Mouse (Mus musculus): ENCODE results near the gene Pde12. TPM values are rescaled to one million over a fixed set of nuclear protein-coding genes. Genes with fewer than 3 reads are reported as not detected.
"Not testable (repeated sequence)": the region's sequence is repeated elsewhere in the genome, so short reads cannot be mapped to it uniquely, and the experiment has no call there.

Pde12 gene
- total RNA-seq (2022): 1 to 10 TPM; 5.0 to 6.5 (median 5.3) TPM

- DNase-seq (ENCODE audit: low spot score): peak; percentile 90
Observed at GRCm38 (mm10) chr14:26669292-26670073, at the start of gene Pde12. Gene Pde12 (minus strand): TSS chr14:26669883.

GRCm38 (mm10) chr14:26705246-26705645 lies 35.6 kb upstream of the Pde12 start:
- DNase-seq (ENCODE audit: low spot score): not testable (repeated sequence)

- no peak for DNase-seq (ENCODE audit: low spot score)
Observed at GRCm38 (mm10) chr14:26697912-26698311, 28.2 kb upstream of the Pde12 start.

DNA sequence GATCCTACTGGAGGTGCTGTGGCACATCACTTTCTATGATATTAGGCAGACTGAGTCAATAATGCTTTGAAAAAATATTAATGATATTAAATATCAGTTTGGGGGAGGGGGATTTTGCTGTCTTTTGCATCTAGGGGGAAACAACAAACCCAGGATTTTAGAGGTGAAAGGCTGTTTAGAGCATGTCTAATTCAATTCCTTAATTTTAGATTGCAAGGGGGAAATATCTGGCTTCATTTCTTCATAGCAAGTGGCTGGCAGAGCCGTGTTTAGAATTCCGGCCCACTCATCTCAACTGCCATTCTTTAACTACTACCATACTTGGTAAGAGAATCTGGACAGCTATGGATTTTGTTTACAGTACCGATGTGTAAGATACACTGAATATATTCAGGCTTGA lies 23.3 kb upstream of the Pde12 start, which contains the start of gene Dnah12:
Dnah12 (plus strand) TSS at position 301 of the 400 bp plus-strand sequence.
- DNase-seq (ENCODE audit: low spot score): no peak

DNA sequence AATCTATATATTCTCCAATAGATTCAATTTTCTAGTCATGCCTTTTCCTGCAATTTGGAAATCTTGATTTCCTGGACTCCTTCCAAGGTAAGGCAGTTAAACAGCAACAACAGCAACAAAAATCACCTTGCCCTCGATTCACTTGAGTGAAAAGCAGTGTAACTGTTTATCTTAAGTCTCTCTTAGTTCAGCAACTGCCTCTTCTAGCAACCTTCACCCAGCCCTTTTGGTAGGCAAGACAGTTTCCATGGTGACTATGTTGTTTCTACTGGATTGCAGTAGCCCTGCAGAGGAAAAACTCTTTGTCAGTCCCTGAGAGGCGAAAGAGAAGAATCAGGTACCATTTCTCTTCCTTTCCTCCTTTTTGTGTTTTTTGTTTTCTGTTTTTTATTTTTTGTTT lies 21.7 kb upstream of the Pde12 start:
- no peak for DNase-seq (ENCODE audit: low spot score)

DNA sequence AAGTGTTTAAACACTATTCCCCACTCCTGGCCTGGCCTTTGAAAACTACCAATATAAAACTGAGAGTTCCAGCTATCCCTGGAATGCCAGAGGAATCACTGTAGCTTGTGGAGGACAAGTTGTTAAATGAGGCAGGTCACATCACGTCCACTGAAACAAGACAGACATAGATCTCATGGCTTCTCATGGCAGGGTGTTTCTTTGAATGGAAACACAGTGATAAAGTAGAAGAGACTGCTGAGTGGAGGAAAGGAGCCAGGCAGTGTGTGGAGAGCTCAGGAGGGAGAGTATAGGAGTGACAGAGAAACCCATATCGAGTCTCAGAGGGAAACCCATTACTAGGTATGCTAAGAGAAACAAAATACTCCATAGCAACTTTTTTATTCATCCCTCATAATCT lies 21.0 kb upstream of the Pde12 start:
- no peak for DNase-seq (ENCODE audit: low spot score)

- no peak for DNase-seq (ENCODE audit: low spot score)
Observed at GRCm38 (mm10) chr14:26675791-26676190, 6.1 kb upstream of the Pde12 start.

DNA sequence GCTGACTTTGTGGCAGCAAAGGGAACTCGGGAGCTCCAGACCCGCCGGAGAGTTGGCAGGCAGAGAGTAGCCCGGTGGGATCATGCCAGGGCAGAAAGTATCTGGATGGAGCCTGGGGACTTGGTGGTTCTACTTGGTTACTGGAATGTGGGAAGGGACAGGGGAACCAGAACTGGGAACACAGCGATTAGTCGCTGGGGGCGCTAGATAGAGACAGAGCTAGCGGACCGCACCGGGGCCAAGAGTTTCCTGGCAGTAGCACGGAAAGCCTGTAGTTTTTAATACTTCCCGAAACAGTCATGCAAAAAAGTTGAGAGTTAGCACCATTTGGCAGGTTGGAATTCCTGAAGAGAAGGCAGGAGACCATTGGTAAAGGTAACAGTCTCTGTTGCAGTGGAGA lies 5.7 kb upstream of the Pde12 start:
- DNase-seq (ENCODE audit: low spot score): peak; percentile 11

DNA sequence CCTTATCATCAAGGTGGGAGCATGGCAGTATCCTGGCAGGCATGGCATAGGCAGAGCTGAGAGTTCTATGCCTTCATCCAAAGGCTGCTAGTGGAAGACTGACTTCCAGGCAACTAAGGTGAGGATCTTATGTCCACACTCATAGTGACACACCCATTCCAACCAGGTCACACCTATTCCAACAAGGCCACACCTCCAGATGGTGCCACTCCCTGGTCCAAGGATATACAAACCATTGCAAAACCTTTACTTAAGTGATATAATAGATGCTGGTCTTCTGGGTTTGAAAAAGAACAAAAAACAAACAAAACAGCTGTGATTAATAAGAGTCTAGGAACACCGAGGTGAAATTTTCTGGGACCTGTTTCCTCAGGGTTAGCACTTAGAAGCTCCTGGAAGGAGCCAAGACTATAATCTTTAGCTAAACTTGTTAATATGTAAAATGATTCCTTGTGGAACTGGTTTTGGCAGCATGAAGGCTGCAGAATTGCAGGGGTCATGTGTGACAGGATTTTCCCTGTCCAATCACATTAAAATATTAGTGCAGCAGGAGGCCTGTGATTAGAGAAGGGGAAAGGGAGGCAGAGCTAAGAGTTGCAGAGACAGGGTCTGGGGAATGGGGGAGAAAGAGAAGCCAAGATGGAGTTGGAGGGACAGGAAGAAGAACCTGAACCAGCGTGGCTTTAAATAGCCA lies 4.9 kb upstream of the Pde12 start:
- DNase-seq (ENCODE audit: low spot score): not testable (repeated sequence)

- not testable (repeated sequence) for DNase-seq (ENCODE audit: low spot score)
Observed at GRCm38 (mm10) chr14:26671870-26672615, 2.4 kb upstream of the Pde12 start.

DNA sequence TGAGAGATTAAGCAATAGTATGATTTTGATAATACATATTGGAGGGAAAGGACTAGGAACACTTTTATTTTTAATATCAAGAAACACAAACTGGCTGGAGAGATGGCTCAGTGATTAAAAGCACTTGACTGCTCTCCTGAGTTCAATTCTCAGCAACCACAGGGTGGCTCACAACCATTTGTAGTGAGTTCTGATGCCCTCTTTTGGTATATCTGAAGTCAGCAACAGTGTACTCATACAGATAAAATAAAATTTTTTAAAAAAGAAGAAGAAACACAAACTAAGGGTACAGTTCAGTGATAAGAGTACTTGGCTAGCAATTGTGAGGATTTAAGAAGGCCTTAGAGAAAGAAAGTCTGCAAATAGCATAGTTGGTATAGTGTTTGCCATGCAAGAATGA lies 1.3 kb upstream of the Pde12 start:
- DNase-seq (ENCODE audit: low spot score): no peak

DNA sequence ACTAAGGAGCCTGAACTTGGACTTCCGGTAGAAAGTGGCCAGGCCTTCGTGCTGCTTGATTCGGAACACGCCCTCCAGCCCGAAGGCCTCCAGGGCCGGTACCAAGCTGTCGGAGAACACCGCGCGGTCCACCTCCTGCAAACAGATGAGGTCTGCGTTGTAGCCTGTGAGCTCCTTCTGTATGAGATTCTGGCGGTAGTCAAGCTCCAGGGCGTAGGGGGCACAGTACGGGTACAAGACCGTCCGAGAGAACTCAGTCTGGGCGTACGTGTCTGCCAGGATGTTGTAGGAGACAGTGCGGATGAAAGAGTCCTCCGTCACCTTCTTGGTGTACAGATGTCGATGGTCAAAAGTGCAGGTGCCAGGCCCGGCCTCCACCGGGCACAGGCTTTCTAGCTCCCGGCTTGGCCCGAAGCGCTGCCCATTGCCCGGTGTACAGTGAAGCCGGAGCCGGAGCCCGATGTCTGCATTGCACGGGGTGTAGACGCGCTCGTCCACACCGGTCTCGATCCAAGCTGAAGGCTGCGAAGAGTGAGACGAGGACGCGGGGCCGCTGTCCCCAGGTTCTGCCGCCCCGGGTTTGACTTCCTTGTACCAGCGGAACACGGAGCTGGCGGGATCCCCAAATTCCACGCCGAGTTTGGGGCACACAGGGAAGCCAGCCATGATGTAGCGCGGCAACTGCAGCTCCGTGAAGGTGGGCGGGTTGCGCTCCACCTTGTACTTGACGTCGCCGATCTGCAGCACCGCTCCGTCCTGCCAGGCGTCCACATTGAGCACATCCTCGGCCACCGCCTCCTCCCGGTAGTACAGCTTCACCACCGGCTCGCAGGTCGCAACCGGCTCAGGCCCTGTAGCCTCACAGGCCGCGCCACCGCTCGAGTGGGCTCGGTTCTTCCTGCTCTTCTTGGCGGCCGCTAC lies 1.1 kb downstream of the Pde12 start:
- DNase-seq (ENCODE audit: low spot score): no peak

- no peak for DNase-seq (ENCODE audit: low spot score)
Observed at GRCm38 (mm10) chr14:26667991-26668370, 1.7 kb downstream of the Pde12 start.

DNA sequence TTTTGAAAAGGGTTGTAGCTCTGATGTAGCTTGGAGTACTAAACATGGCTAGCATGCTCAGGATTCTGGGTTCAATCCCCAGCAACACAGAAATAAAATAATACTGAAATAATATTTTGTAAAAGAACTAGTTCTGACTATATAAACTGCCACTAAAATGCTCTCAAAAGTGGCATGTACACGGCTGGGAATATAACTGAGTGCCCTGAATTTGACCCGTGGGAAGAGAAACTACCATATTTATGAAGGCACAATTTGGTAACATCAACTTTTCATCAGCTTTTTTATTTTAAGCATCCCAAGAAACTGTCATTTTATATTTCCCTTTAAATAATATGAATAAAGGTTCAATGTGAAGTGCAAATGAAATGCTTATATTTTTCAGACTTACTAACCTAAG lies 5.8 kb downstream of the Pde12 start:
- no peak for DNase-seq (ENCODE audit: low spot score)

DNA sequence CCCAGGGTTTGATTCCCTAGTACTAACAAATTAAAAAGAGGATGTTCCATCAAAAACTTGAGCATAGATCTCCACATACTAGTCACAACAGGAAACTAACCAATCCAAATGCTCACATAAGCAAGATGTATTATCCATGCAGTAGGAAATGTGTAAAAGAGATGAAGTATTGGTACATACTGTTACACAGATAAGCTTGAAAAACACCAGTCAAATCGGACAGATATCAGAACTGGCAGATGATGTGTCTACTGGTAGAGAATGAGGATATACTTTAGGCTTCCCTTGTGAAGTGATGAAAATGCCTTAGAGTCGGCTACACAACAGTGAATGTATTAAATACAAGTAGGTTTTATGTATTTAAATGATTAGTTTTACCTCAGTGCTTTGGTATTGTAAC lies 7.2 kb downstream of the Pde12 start:
- DNase-seq (ENCODE audit: low spot score): no peak

DNA sequence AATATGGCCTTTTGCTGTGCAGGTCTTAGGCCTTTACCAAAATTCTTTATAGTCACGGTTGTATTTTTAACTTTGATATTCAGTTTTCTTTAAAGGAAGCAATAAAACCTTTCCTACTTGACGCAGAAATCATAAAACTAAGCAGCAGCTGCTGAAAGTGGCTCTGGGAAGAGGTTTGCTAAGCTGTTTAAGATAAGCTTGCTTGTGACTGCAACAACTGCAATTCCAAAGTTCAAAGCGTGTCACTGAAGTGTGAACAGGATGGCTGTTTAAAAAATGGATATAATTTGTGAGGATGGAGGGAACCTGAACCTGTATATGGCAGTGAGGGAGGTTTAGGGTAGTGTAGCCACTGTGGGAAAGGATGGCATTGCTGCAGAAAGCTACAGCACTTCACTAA lies 7.7 kb downstream of the Pde12 start:
- DNase-seq (ENCODE audit: low spot score): no peak

GRCm38 (mm10) chr14:26660233-26660632 lies 9.4 kb downstream of the Pde12 start:
- DNase-seq (ENCODE audit: low spot score): no peak

GRCm38 (mm10) chr14:26658178-26658577 lies 11.5 kb downstream of the Pde12 start:
- DNase-seq (ENCODE audit: low spot score): no peak

GRCm38 (mm10) chr14:26651901-26652300 lies 17.8 kb downstream of the Pde12 start:
- no peak for DNase-seq (ENCODE audit: low spot score)

GRCm38 (mm10) chr14:26647811-26648210 lies 21.9 kb downstream of the Pde12 start:
- no peak for DNase-seq (ENCODE audit: low spot score)

DNA sequence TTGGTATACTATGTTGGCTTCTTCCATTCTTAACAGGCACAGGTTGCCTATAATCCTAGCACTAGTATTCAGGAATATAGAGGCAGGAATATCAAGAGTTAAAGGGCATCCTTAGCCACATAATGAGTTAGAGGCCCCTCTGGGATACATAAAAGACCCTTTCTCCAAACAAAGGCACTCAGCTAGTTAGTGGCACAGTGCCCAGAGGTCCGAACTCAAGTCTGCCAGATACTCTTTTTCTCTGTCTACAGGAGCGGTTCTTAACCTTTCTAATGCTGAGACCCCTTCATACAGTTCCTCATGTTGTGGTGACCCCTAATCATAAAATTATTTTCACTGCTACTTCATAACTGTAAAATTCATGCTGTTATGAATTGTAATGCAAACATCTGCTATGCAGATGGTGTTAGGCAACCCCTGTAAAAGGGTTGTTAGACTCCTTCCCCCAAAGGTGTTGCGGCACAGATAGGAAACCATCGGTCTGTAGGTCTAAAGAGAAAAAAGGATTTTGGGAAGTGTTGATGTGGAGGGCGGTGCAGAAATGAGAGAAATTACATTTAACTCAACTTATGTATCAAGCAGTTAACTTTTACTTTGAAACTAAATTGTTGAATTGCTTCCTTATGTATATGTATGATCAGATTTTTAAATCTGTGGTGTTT lies 23.6 kb downstream of the Pde12 start:
- DNase-seq (ENCODE audit: low spot score): no peak
